Mouse (Mus musculus) G1E (cell line): ENCODE data around the gene Tbc1d22a. TPM values are rescaled to one million over a fixed set of nuclear protein-coding genes. Genes with fewer than 3 reads are reported as not detected.

Source experiments
- ATAC-seq: 2 replicates; pipeline ENCODE4 v1.8.0; 2016; ENCODE audit warnings: mild to moderate bottlenecking; ENCODE audit not compliant: insufficient number of reproducible peaks, poor library complexity, low FRiP score, severe bottlenecking; ENCODE audit errors: extremely low read depth
- DNase-seq: peaks from one replicate; pipeline ENCODE4 v3.0.0; 2012; ENCODE audit warnings: low spot score
- H3K27me3 ChIP-seq: 2 replicates; pipeline ENCODE4 v1.6.1; 2012; ENCODE audit warnings: mild to moderate bottlenecking, low read length, inconsistent platforms; ENCODE audit not compliant: insufficient read depth
- H3K36me3 ChIP-seq: replicated peaks from 2 replicates; pipeline ENCODE3; 2012; ENCODE audit warnings: mild to moderate bottlenecking, inconsistent platforms
- H3K4me1 ChIP-seq: 2 replicates; pipeline ENCODE4 v1.6.1; 2012; ENCODE audit warnings: low read depth, low read length, inconsistent platforms, mixed read lengths; ENCODE audit not compliant: insufficient read depth
- H3K4me3 ChIP-seq: 2 replicates; pipeline ENCODE4 v1.5.1; 2012; ENCODE audit warnings: low read depth, mild to moderate bottlenecking, inconsistent platforms, low read length, moderate library complexity, mixed read lengths
- H3K9me3 ChIP-seq: replicated peaks from 2 replicates; pipeline ENCODE4 v1.6.1; 2012; ENCODE audit warnings: inconsistent platforms
- CTCF ChIP-seq: IDR thresholded peaks from 2 replicates; pipeline ENCODE4 v1.5.1; 2012; ENCODE audit warnings: low read depth, low read length, inconsistent platforms, mixed read lengths
- GATA1 ChIP-seq: IDR thresholded peaks from 2 replicates; pipeline ENCODE4 v1.6.1; 2012; ENCODE audit warnings: borderline replicate concordance, low read length, inconsistent platforms, mixed read lengths
- GATA2 ChIP-seq: IDR thresholded peaks from 2 replicates; pipeline ENCODE4 v1.6.1; 2012; ENCODE audit warnings: low read depth, low read length, inconsistent platforms, borderline replicate concordance
- POLR2AphosphoS5 ChIP-seq: IDR thresholded peaks from 2 replicates; pipeline ENCODE4 v1.6.1; 2012; ENCODE audit warnings: low read depth, low read length, inconsistent platforms; ENCODE audit not compliant: insufficient replicate concordance
- TAL1 ChIP-seq: conservative IDR thresholded peaks from 2 replicates; pipeline ENCODE4 v1.6.1; 2012; ENCODE audit warnings: low read depth, low read length, inconsistent platforms, mixed read lengths
- polyA plus RNA-seq: library from polyadenylated mRNA; stranded (reverse); fragments of >175 nt; gene quantifications from 2 replicates; pipeline ENCODE4 v1.2.3, GENCODE M21; 2012
- total RNA-seq, 2 experiments: library from RNA; stranded (forward) in 1 of 2; stranded (reverse) in 1 of 2; fragments of 200-1000 nt in 1 of 2; fragments of >200 nt in 1 of 2; fragmentation: Nextera tagmentation in 1 of 2; gene quantifications; 2 replicates each; pipeline ENCODE4 v1.2.3; 2014 to 2017

Gene Tbc1d22a
- total and polyA plus RNA-seq, 3 experiments, result 11.5 to 13.6 (median 11.9) TPM

DNA sequence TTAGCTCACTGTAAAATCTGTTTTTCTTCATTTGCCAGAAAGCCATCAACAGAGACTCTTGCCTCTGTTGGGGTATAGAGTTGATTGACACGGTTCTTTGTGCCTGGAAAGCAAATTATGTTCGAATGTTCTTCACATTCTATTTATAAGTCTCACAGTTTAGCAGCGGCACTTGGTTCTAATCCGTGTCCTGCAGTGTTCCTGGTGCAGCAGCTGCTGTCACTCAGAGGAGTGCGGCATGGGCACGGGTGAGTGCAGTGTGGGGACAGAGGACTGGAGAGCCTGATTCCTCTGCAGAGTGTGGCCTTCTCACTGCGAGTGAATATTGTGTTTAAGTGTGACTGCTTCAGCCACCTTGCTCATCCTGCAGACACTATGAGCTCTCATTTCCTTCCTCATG is 50.5 kb downstream of the Tbc1d22a start:
- TF ChIP-seq POLR2AphosphoS5, result no peak
- no peak for TF ChIP-seq GATA1
- no peak for TF ChIP-seq CTCF
- no peak for TF ChIP-seq TAL1
- no peak for TF ChIP-seq GATA2
- Histone ChIP-seq H3K9me3 (no peaks in the 10 kb centered on the region), H3K4me3 (no peak overlapping the region), H3K27me3 (no peaks in the 10 kb centered on the region), H3K36me3 (peaks cover 50% of the 10 kb centered on the region), H3K4me1 (no peaks in the 10 kb centered on the region; the same call in 1 of the 2 replicates)
- ATAC-seq (no peak), DNase-seq (no peak)

DNA sequence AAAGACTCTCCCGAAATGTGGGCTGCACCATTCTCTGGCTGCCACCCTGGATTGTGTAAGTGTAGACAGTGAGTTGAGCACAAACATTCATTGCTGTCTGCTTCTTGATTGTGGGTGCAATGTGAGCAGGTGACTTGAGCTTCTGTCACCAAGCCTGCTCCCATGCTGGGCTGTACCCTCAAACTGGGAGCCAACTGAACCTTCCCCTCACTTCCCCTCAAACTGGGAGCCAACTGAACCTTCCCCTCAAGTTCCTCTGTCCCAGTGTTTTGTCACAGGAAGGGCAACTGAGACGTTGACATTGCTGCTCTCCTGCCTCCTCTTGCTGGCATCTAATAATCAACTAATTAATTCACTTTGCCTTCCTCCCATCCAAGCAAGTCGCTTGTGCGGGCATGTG is 52.7 kb downstream of the Tbc1d22a start:
- no peak for TF ChIP-seq GATA1
- TF ChIP-seq GATA2, result no peak
- TF ChIP-seq POLR2AphosphoS5, result no peak
- no peak for TF ChIP-seq CTCF
- no peak for TF ChIP-seq TAL1
- Histone ChIP-seq H3K27me3 (no peaks in the 10 kb centered on the region), H3K4me3 (no peak overlapping the region), H3K4me1 (no peaks in the 10 kb centered on the region; the same call in 1 of the 2 replicates), H3K36me3 (peaks cover 46% of the 10 kb centered on the region), H3K9me3 (no peaks in the 10 kb centered on the region)
- DNase-seq (no peak), ATAC-seq (no peak)

DNA sequence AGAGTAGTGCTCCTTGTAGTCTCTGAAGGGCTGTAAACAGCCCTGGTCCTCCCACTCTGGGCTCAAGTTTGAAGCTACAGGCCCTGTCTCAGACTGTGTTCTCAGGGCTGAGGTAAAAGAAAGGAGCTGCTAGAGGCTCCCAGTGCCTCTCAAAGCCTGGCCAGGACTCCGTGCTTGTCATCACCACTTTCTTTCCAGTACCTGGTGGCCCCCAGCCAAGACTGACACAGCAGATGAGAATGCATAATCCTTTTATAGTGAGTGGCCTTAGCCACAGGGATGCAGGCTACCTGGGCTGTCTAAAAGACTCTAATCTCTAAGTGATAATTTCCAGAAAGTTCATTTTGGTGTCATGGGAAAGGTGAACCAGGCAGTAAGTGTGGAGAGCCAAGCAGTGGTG is 54.3 kb downstream of the Tbc1d22a start:
- DNase-seq (no peak), ATAC-seq (no peak)
- Histone ChIP-seq H3K27me3 (no peaks in the 10 kb centered on the region), H3K4me1 (no peaks in the 10 kb centered on the region; the same call in 1 of the 2 replicates), H3K36me3 (peaks cover 48% of the 10 kb centered on the region), H3K4me3 (no peak overlapping the region), H3K9me3 (no peaks in the 10 kb centered on the region)
- TF ChIP-seq GATA1 (no peak), POLR2AphosphoS5 (no peak), CTCF (no peak), GATA2 (no peak)

DNA sequence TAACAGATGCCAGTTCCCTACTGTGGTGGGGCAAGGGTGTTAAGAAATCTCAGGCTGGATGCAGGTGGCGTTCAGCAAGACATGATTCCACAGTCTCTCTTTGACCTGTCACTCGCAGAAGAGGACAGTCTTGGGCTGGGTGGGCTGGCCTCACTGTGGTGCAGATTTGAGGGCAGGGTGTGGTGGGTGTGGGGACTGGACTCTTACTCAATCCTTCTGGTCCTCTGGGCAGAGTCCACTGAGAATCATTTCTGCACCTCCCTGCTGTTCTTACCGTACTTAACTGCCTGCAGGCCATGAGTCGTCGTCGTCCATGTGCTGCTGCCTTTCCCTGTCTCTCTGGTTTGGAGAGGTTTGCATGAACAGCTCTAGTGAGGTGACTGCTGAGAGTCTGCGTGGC is 61.5 kb downstream of the Tbc1d22a start:
- ATAC-seq (no peak), DNase-seq (no peak)
- H3K36me3 ChIP-seq, result peaks cover 42% of the 10 kb centered on the region
- 0 out of 2 replicates have a peak, but pooled peaks cover 2% of the 10 kb centered on the region for H3K4me1 ChIP-seq
- H3K4me3 ChIP-seq, result no peak overlapping the region
- TF ChIP-seq GATA1, result no peak
- H3K9me3 ChIP-seq, result no peaks in the 10 kb centered on the region
- H3K27me3 ChIP-seq, result no peaks in the 10 kb centered on the region

DNA sequence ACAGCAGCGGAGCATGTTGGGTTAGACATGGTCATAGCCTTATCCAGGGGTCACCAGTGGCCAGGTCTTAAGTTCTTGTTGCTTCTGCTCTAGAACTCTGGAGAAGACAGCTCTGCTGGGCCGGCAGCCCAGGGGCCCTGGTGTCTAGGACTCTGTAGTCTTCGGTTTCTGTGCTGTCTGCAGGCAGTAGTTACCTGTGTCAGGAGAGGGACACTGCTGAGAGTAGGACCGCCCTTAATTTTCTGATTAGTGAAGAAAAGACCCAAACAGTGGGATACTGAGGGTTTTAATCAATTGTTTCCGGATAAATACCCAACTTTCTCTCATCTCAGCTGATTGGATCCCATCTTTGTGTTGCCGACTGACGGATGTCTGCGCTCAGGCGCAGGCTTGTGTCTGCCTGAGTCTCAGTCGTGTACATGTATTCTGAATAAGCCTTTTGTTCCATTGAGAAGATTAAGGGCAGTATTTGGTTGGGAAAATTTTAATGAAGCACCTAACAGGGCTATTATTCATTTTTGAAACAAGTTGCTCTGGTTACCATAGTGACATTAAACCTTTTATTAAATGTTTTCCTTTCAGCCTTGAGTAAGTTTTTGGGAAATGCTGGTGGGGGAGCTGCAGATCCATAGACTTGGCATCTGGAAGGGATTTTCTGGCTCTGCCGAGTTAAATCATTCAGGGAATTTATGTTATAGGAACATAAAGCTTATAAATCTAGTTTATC is 62.4 kb downstream of the Tbc1d22a start:
- 0 out of 2 replicates have a peak, but pooled peaks cover 2% of the 10 kb centered on the region for H3K4me1 ChIP-seq
- no peak overlapping the region for H3K4me3 ChIP-seq
- no peak for TF ChIP-seq CTCF
- TF ChIP-seq POLR2AphosphoS5, result no peak
- H3K27me3 ChIP-seq, result no peaks in the 10 kb centered on the region
- ATAC-seq (no peak), DNase-seq (no peak)
- peaks cover 44% of the 10 kb centered on the region for H3K36me3 ChIP-seq
- H3K9me3 ChIP-seq, result no peaks in the 10 kb centered on the region

DNA sequence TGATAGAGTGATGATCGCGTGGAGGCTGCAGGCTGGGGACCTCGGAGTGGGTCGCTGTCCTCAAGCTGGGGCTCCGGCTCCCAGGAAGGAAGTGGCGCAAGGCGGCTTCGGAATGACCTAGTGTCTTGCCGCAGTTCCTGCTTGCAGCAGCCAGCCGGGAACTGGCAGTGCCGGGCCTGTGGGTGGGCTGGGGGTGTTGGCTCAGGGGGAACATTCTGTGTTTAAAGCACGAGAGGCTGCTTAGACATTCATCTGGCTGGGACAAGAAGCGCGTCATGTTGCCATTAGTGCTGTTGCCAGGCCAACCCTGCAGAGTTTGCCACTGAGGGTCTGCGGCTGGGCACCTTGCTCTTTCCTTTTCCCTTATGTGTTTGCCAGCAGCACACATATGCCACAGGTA is 63.2 kb downstream of the Tbc1d22a start:
- Histone ChIP-seq H3K36me3 (peaks cover 42% of the 10 kb centered on the region), H3K4me1 (0 out of 2 replicates have a peak, but pooled peaks cover 2% of the 10 kb centered on the region), H3K27me3 (no peaks in the 10 kb centered on the region), H3K4me3 (no peak overlapping the region), H3K9me3 (no peaks in the 10 kb centered on the region)
- no peak for TF ChIP-seq POLR2AphosphoS5
- TF ChIP-seq GATA2, result no peak
- no peak for TF ChIP-seq CTCF
- no peak for TF ChIP-seq TAL1
- TF ChIP-seq GATA1, result no peak
- ATAC-seq (no peak), DNase-seq (no peak)
